Mouse (Mus musculus) heart, adult 2 months (tissue): Measurements from ENCODE around the gene Emx2. TPM values are rescaled to one million over a fixed set of nuclear protein-coding genes. Genes with fewer than 3 reads are reported as not detected.

ENCODE experiments used
- DNase-seq, 2 experiments: peaks; one replicate each; pipeline ENCODE4 v3.0.0; 2021
- H3K27ac ChIP-seq: fragments of 200-600 bp; 2 replicates; pipeline ENCODE4 v1.8.1; 2022
- H3K27me3 ChIP-seq: fragments of 200-500 bp; 2 replicates; pipeline ENCODE4 v1.6.1; 2012; ENCODE audit warnings: mild to moderate bottlenecking, low read length, inconsistent platforms, mixed read lengths; ENCODE audit not compliant: control insufficient read depth, insufficient read depth
- H3K36me3 ChIP-seq: fragments of 200-500 bp; 2 replicates; pipeline ENCODE4 v1.6.1; 2012; ENCODE audit warnings: low read length, inconsistent platforms; ENCODE audit not compliant: control insufficient read depth, insufficient read depth
- H3K4me1 ChIP-seq: fragments of 200-500 bp; 2 replicates; pipeline ENCODE4 v1.6.1; 2011; ENCODE audit warnings: low read length; ENCODE audit not compliant: control insufficient read depth, insufficient read depth
- H3K4me3 ChIP-seq: fragments of 200-600 bp; 2 replicates; pipeline ENCODE4 v1.8.1; 2022
- H3K79me2 ChIP-seq: fragments of 200-500 bp; replicated peaks from 2 replicates; pipeline ENCODE4 v1.6.1; 2012; ENCODE audit warnings: mild to moderate bottlenecking, inconsistent platforms, low read length, moderate library complexity, mixed read lengths; ENCODE audit not compliant: control insufficient read depth, insufficient read depth
- H3K9ac ChIP-seq: fragments of 200-500 bp; 2 replicates; pipeline ENCODE4 v1.6.1; 2012; ENCODE audit warnings: low read depth, mild to moderate bottlenecking, control low read depth, inconsistent platforms, low read length, mixed read lengths
- CTCF ChIP-seq: fragments of 200-600 bp; IDR thresholded peaks from 2 replicates; pipeline ENCODE4 v1.8.1; 2022; ENCODE audit warnings: antibody characterized with exemption, mild to moderate bottlenecking, moderate library complexity
- EP300 ChIP-seq: fragments of 200-500 bp; IDR thresholded peaks from 2 replicates; pipeline ENCODE4 v1.6.1; 2011; ENCODE audit warnings: low read depth, low read length, control low read depth; ENCODE audit not compliant: insufficient read depth
- POLR2A ChIP-seq: fragments of 200-500 bp; IDR thresholded peaks from 2 replicates; pipeline ENCODE4 v1.6.1; 2011; ENCODE audit warnings: mild to moderate bottlenecking, low read depth, low read length, control low read depth; ENCODE audit not compliant: insufficient read depth
- WGBS: fragments of 180-500 bp; shearing (Covaris S2); methylation state at CpG from one replicate; pipeline ENCODE4 v1.1.7; 2018; 5-methylcytosine and 5-hydroxymethylcytosine counted together
- intact Hi-C: fragments of 180-260 bp; cut with DNase I; formaldehyde crosslinking; loops from one replicate; pipeline ENCODE4 v1.15.1; 2025
- polyA plus RNA-seq: library from polyadenylated mRNA; depleted of rRNA; stranded (reverse); fragments of >200 nt; gene quantifications from 2 replicates; pipeline ENCODE4 v1.2.3, GENCODE M21; 2012
- total RNA-seq, 2 experiments: library from RNA; stranded (reverse); gene quantifications; 2 replicates each; pipeline ENCODE4 v1.2.3; 2021

Emx2 gene
- total and polyA plus RNA-seq, 3 experiments: not detected

GRCm38 (mm10) chr19:59454196-59454595, 4.0 kb upstream of the Emx2 start:
- peak; percentile 89 for TF ChIP-seq CTCF
- TF ChIP-seq EP300: no peak
- TF ChIP-seq POLR2A: no peak
- no peak overlapping the region for H3K4me3 ChIP-seq
- no peaks in the 10 kb centered on the region for H3K4me1 ChIP-seq
- H3K27me3 ChIP-seq: peaks cover 22% of the 10 kb centered on the region
- H3K9ac ChIP-seq: no peak overlapping the region
- no peaks in the 10 kb centered on the region for H3K79me2 ChIP-seq
- intact Hi-C loops: loop anchor here (1.0 to 10.0 kb wide), 3 partner anchors 690 to 891 kb away; no protein-coding TSS in a partner anchor
- under 1% methylated on average over 18 of the region's 18 CpGs for WGBS
- no peak overlapping the region for H3K27ac ChIP-seq
- DNase-seq: peak; percentile 59 to 81
- H3K36me3 ChIP-seq: no peaks in the 10 kb centered on the region

GRCm38 (mm10) chr19:59455671-59456070, 2.5 kb upstream of the Emx2 start:
- no peak overlapping the region for H3K9ac ChIP-seq
- no peak for DNase-seq
- TF ChIP-seq POLR2A (no peak), EP300 (no peak), CTCF (peak; percentile 43)
- 8% methylated on average over 7 of the region's 7 CpGs for WGBS
- H3K27ac ChIP-seq: no peak overlapping the region
- H3K79me2 ChIP-seq: no peaks in the 10 kb centered on the region
- peaks cover 31% of the 10 kb centered on the region for H3K27me3 ChIP-seq
- H3K4me1 ChIP-seq: no peaks in the 10 kb centered on the region
- no peaks in the 10 kb centered on the region for H3K36me3 ChIP-seq
- no peak overlapping the region for H3K4me3 ChIP-seq
- intact Hi-C loops: loop anchor here (10.0 kb wide), 1 partner anchor 889 kb away; no protein-coding TSS in a partner anchor

DNA sequence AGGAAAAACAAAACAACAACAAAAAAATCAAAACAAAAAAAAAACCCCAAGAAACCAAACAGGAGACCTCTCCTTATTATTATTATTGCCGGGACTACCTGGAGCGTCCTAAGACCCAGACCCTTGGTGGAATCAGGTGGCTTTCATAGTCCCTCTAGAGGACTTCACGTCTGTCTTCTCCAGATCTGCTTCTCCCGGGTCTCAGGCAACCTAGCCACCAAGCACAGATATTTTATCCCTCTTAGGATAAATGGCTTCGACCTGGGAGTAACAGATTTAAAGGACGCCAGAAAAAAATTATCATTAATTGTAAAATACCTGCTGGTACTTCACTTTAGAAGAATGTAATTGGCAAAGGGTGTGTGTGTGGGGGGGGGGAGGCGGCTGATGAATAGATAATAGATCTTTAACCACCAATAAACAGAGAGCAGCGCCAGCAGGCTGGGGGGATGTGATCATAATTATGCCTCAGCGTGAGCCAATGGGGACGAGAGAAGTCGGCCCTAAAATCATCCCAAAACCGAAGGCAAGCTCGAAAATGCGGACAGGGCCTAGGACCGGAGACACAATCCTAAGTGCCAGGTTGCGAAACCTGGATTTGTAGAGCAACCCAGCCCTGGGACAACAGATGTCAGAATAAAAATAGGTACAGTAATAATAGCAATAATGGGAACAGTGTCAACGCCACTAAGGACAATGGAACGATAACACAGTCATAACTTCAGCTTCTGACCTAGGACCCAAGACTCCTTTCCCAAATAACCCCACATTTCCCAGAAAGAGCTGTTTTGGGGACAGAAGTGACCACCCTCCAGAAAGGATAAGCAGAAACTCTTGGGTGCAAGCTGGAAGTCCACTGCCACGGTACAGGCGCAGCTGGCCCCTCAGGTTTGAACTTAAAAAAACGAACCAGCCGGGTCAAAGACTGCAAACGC, 894 bp upstream of the Emx2 start:
- H3K36me3 ChIP-seq: no peaks in the 10 kb centered on the region
- WGBS: 6% methylated on average over 23 of the region's 23 CpGs
- intact Hi-C loops: loop anchor here (10.0 kb wide), 1 partner anchor 888 kb away; no protein-coding TSS in a partner anchor
- no peak overlapping the region for H3K9ac ChIP-seq
- no peaks in the 10 kb centered on the region for H3K79me2 ChIP-seq
- H3K27me3 ChIP-seq: peaks cover 32% of the 10 kb centered on the region
- H3K4me1 ChIP-seq: no peaks in the 10 kb centered on the region
- DNase-seq: no peak
- H3K27ac ChIP-seq: no peak overlapping the region
- TF ChIP-seq POLR2A (no peak), CTCF (no peak), EP300 (no peak)
- H3K4me3 ChIP-seq: no peak overlapping the region

DNA sequence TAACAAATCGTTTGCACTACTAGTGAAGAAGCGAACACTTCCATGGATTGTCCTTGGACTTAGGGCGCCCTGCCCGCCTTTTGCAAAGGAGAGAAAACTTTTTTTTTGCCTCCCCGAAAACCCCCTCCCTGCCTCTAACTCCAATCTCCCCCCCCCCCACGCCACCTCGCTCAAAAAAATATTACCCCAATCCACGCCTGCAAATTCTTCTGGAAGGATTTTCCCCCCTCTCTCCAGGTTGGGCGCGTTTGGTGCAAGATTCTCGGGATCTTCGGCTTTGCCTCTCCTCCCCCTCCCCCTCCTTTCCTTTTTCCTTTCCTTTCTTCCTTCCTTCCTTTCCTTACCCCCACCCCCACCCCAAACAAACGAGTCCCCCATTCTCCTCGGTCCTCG, 567 bp downstream of the Emx2 start:
- H3K4me1 ChIP-seq: no peaks in the 10 kb centered on the region
- no peak for DNase-seq
- no peaks in the 10 kb centered on the region for H3K79me2 ChIP-seq
- H3K36me3 ChIP-seq: no peaks in the 10 kb centered on the region
- no peak for TF ChIP-seq CTCF
- no peak for TF ChIP-seq POLR2A
- no peak for TF ChIP-seq EP300
- intact Hi-C loops: loop anchor here (10.0 kb wide), 1 partner anchor 886 kb away; no protein-coding TSS in a partner anchor
- WGBS: 3% methylated on average over 15 of the region's 15 CpGs
- no peak overlapping the region for H3K9ac ChIP-seq
- 0 out of 2 replicates have a peak overlapping the region, but pooled peaks have one; percentile 27 for H3K4me3 ChIP-seq
- no peak overlapping the region for H3K27ac ChIP-seq
- H3K27me3 ChIP-seq: peaks cover 39% of the 10 kb centered on the region

- intact Hi-C loops: loop anchor here (10.0 kb wide), 1 partner anchor 886 kb away; no protein-coding TSS in a partner anchor
Measured at GRCm38 (mm10) chr19:59459158-59459781, 1.1 kb downstream of the Emx2 start.

More at GRCm38 (mm10) chr19:59459158-59459781, 1.1 kb downstream of the Emx2 start:
- WGBS: 2% methylated on average over 72 of the region's 75 CpGs
- Histone ChIP-seq H3K27me3 (peaks cover 39% of the 10 kb centered on the region), H3K79me2 (no peaks in the 10 kb centered on the region), H3K9ac (no peak overlapping the region), H3K36me3 (no peaks in the 10 kb centered on the region), H3K4me3 (peak overlapping the region; percentile 26), H3K27ac (no peak overlapping the region), H3K4me1 (no peaks in the 10 kb centered on the region)
- TF ChIP-seq POLR2A (no peak), EP300 (no peak), CTCF (no peak)
- DNase-seq: peak in 1 of 2 experiments; percentile 50
